Mouse (Mus musculus): ENCODE data around the gene Suco.

DNA sequence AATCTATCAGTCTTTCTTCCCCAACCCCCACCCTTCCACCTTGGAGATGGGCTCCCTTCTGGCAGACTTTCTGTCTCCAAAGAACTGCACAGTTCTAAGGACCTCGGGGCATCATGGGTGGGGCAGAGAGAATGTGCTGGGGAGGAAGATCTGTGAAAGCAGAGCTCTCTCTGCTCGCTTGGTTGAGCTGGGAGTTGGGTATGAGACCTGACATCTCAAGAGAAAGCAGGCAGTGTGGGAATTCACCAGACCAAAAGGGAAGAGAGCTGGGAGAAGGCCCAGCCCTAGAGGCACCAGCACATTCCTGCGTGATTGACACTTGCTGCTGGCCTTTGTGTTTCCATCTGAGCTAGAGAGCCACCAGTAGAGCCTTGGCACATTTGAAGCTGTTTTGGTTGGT lies 39.6 kb upstream of the Suco start:
- TF ChIP-seq CTCF (conservative IDR thresholded peaks at IDR 0.05; ENCODE audit: insufficient read depth, insufficient read length, low read depth, low read length) (no peak), POLR2A (IDR thresholded peaks at IDR 0.05; ENCODE audit: low read depth, low read length) (no peak)

Data from kidney, adult 2 months (tissue).